Mouse (Mus musculus): Measurements from ENCODE around the gene Mrtfb.

DNA sequence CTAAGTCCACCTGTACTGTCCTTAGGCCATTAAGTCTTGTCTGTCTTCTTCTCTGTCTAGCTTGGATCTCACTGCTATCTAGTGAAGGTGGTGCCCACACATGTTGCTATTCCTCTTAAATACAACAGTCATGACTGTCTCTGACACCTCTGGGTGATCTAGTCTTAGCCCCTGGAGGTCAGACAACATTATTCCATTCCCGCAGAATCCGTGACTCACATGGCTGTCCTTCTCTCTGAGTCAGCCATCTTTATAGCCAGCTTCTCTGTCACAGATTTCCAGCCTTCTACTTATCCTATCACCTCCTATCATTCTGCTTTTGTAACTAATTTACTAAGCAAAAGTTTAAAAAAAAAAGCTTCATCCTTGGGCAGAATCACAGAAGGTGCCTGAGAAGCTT lies 125.5 kb downstream of the Mrtfb start:
- TF ChIP-seq CTCF (IDR thresholded peaks at IDR 0.05; ENCODE audit: extremely low read depth, insufficient read length, insufficient replicate concordance, low read depth, low read length) (no peak), POLR2A (IDR thresholded peaks at IDR 0.05; ENCODE audit: low read depth, low read length) (no peak)

Data from small intestine, adult 2 months (tissue).